Mouse (Mus musculus): ENCODE data around the gene Plpp2.

Gene Plpp2

GRCm38 (mm10) chr10:79533126-79533911, at the start of gene Plpp2:
Plpp2 (minus strand) TSS chr10:79533796.
- peak; percentile 54 for DNase-seq (ENCODE audit: low read depth, low spot score)

- DNase-seq (ENCODE audit: low read depth, low spot score) = no peak
These were observed 47.9 kb upstream of the Plpp2 start for GRCm38 (mm10) chr10:79581501-79581900.

- DNase-seq (ENCODE audit: low read depth, low spot score) = peak; percentile 19
These were observed 47.2 kb upstream of the Plpp2 start for GRCm38 (mm10) chr10:79580811-79581210.

GRCm38 (mm10) chr10:79580356-79580755, 46.8 kb upstream of the Plpp2 start:
- DNase-seq (ENCODE audit: low read depth, low spot score) = no peak

- DNase-seq (ENCODE audit: low read depth, low spot score) = no peak
These were observed 46.2 kb upstream of the Plpp2 start for GRCm38 (mm10) chr10:79579781-79580180.

GRCm38 (mm10) chr10:79578891-79579290, 45.3 kb upstream of the Plpp2 start:
- no peak for DNase-seq (ENCODE audit: low read depth, low spot score)

- no peak for DNase-seq (ENCODE audit: low read depth, low spot score)
These were observed 44.7 kb upstream of the Plpp2 start for GRCm38 (mm10) chr10:79578276-79578675.

GRCm38 (mm10) chr10:79577376-79577775, 43.8 kb upstream of the Plpp2 start:
- DNase-seq (ENCODE audit: low read depth, low spot score) = no peak

- DNase-seq (ENCODE audit: low read depth, low spot score) = no peak
These were observed 42.2 kb upstream of the Plpp2 start for GRCm38 (mm10) chr10:79575754-79576153.

- no peak for DNase-seq (ENCODE audit: low read depth, low spot score)
These were observed 41.2 kb upstream of the Plpp2 start for GRCm38 (mm10) chr10:79574796-79575195.

GRCm38 (mm10) chr10:79574350-79574749, 40.8 kb upstream of the Plpp2 start:
- DNase-seq (ENCODE audit: low read depth, low spot score) = no peak

- no peak for DNase-seq (ENCODE audit: low read depth, low spot score)
These were observed 40.0 kb upstream of the Plpp2 start for GRCm38 (mm10) chr10:79573611-79574010.

GRCm38 (mm10) chr10:79571314-79571713, 37.7 kb upstream of the Plpp2 start:
- DNase-seq (ENCODE audit: low read depth, low spot score) = no peak

GRCm38 (mm10) chr10:79569921-79570320, 36.3 kb upstream of the Plpp2 start:
- DNase-seq (ENCODE audit: low read depth, low spot score) = no peak

GRCm38 (mm10) chr10:79559716-79560115, 26.1 kb upstream of the Plpp2 start:
- no peak for DNase-seq (ENCODE audit: low read depth, low spot score)

- no peak for DNase-seq (ENCODE audit: low read depth, low spot score)
These were observed 23.9 kb upstream of the Plpp2 start for GRCm38 (mm10) chr10:79557496-79557895.

GRCm38 (mm10) chr10:79556951-79557350, 23.4 kb upstream of the Plpp2 start:
- DNase-seq (ENCODE audit: low read depth, low spot score) = no peak

GRCm38 (mm10) chr10:79555238-79555724, 21.7 kb upstream of the Plpp2 start:
- DNase-seq (ENCODE audit: low read depth, low spot score) = no peak

- peak; percentile 38 for DNase-seq (ENCODE audit: low read depth, low spot score)
These were observed 21.0 kb upstream of the Plpp2 start, which contains the start of gene Mier2 for GRCm38 (mm10) chr10:79554330-79555237. Mier2 (minus strand) TSS chr10:79555199.

- DNase-seq (ENCODE audit: low read depth, low spot score) = no peak
These were observed 20.1 kb upstream of the Plpp2 start for GRCm38 (mm10) chr10:79553691-79554090.

- DNase-seq (ENCODE audit: low read depth, low spot score) = no peak
These were observed 19.6 kb upstream of the Plpp2 start for GRCm38 (mm10) chr10:79553176-79553575.

- DNase-seq (ENCODE audit: low read depth, low spot score) = no peak
These were observed 18.9 kb upstream of the Plpp2 start for GRCm38 (mm10) chr10:79552531-79552930.

Measured in embryo, embryonic 11.5 days (tissue).